Mouse (Mus musculus) thymus, adult 2 months (tissue): ENCODE measurements around the gene Rpusd3. TPM values are rescaled to one million over a fixed set of nuclear protein-coding genes. Genes with fewer than 3 reads are reported as not detected.

Experiments
- DNase-seq: peaks from one replicate; pipeline ENCODE4 v3.0.0; 2021
- H3K27ac ChIP-seq: fragments of 200-500 bp; 2 replicates; pipeline ENCODE4 v1.5.1; 2012; ENCODE audit warnings: low read length, control low read depth; ENCODE audit not compliant: control insufficient read depth, insufficient read depth
- H3K27me3 ChIP-seq: fragments of 200-500 bp; 2 replicates; pipeline ENCODE4 v1.6.1; 2012; ENCODE audit warnings: mild to moderate bottlenecking, low read length, moderate library complexity, mixed read lengths; ENCODE audit not compliant: control insufficient read depth, insufficient read depth
- H3K36me3 ChIP-seq: fragments of 200-500 bp; 2 replicates; pipeline ENCODE4 v1.6.1; 2012; ENCODE audit warnings: mild to moderate bottlenecking, low read length, moderate library complexity; ENCODE audit not compliant: control insufficient read depth, insufficient read depth
- H3K4me1 ChIP-seq: fragments of 200-500 bp; replicated peaks from 2 replicates; pipeline ENCODE4 v1.6.1; 2012; ENCODE audit warnings: low read length; ENCODE audit not compliant: control insufficient read depth, insufficient read depth
- H3K4me3 ChIP-seq: fragments of 200-500 bp; 2 replicates; pipeline ENCODE4 v1.5.1; 2012; ENCODE audit warnings: mild to moderate bottlenecking, low read length, control low read depth, moderate library complexity; ENCODE audit not compliant: control insufficient read depth, insufficient read depth
- CTCF ChIP-seq: fragments of 200-500 bp; IDR thresholded peaks from 2 replicates; pipeline ENCODE4 v1.5.1; 2012; ENCODE audit warnings: mild to moderate bottlenecking, control low read depth, low read length, moderate library complexity, borderline replicate concordance; ENCODE audit not compliant: control insufficient read depth, poor library complexity, insufficient read depth; ENCODE audit errors: extremely low read depth
- POLR2A ChIP-seq: fragments of 200-500 bp; IDR thresholded peaks from 2 replicates; pipeline ENCODE4 v1.6.1; 2012; ENCODE audit warnings: mild to moderate bottlenecking, low read length, control low read depth, moderate library complexity; ENCODE audit not compliant: control insufficient read depth, poor library complexity, insufficient read depth; ENCODE audit errors: extremely low read depth
- WGBS: fragments of 180-500 bp; shearing (Covaris S2); methylation state at CpG from one replicate; pipeline ENCODE4 v1.1.7; 2018; 5-methylcytosine and 5-hydroxymethylcytosine counted together
- polyA plus RNA-seq: library from polyadenylated mRNA; depleted of rRNA; stranded (reverse); fragments of >200 nt; gene quantifications from 2 replicates; pipeline ENCODE4 v1.2.3, GENCODE M21; 2012

Rpusd3 gene
- polyA plus RNA-seq, 1 experiment = 94.5 TPM

DNA sequence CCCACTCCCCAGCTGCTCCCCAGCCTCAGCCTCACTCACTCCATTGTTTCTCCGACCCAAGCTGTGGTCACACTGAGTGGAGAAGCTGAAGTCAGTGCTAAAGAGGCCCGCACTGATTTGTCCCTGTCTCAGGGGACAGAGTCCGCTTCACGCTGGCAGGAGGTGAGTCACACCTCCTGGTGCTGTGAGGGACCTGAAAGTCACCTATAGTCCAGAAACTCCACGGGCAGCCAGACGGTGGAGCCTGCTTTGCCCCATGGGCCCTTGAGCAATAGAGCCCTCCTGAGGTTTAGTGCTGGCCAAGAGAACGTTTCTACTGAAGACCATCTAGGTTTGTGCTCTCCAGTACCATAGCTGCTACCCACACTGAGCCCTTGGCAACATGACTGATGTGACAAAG is 15.6 kb upstream of the Rpusd3 start:
- TF ChIP-seq CTCF (no peak), POLR2A (no peak)
- Histone ChIP-seq H3K27ac (no peak overlapping the region), H3K36me3 (no peaks in the 10 kb centered on the region), H3K27me3 (no peaks in the 10 kb centered on the region), H3K4me3 (no peak overlapping the region), H3K4me1 (no peaks in the 10 kb centered on the region)
- 86% methylated on average over 7 of the region's 7 CpGs for WGBS
- DNase-seq = no peak

DNA sequence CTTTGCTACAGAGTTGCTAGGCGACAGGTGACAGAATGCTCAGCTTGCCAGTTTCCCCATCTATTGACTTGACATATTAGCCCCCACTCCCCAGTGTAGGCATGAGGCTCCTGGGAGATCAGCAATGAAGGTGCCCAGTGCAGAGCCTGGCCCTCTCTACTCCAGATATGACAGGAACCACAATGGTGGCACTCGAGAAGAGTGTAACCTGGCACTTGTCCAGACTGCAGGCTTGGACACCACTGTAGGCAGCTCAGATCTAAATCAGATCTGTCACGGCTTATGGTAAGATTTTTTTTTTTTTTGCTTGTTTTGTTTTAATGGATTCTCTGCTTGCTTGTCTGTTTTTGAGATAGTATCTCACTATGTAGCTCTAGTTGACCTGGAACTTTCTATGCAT is 14.5 kb upstream of the Rpusd3 start:
- no peak overlapping the region for H3K27ac ChIP-seq
- DNase-seq = no peak
- no peak overlapping the region for H3K4me3 ChIP-seq
- H3K4me1 ChIP-seq = no peaks in the 10 kb centered on the region
- TF ChIP-seq POLR2A (no peak), CTCF (no peak)
- H3K36me3 ChIP-seq = no peaks in the 10 kb centered on the region
- no peaks in the 10 kb centered on the region for H3K27me3 ChIP-seq
- 79% methylated on average over 3 of the region's 3 CpGs for WGBS

DNA sequence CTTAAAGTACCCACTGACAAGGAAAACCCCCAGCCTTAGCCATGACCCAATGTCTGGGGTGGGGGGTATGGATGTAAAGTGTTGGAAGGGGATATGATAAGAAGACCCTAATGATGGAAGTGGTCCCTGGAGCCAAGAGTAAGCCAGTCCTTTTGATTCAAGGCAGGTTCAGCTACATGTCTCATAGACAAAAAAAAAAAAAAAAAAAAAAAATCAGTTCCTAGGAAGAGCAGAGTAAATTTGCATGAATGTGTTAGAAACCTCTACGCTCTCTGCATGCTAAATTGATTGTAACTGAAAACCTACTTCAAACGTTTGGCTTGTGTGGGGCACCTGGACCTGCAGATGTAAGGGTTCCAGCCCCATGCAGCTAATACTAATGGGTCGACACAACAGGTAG is 12.7 kb upstream of the Rpusd3 start:
- no peak overlapping the region for H3K27ac ChIP-seq
- H3K36me3 ChIP-seq = no peaks in the 10 kb centered on the region
- H3K27me3 ChIP-seq = no peaks in the 10 kb centered on the region
- TF ChIP-seq POLR2A (no peak), CTCF (no peak)
- WGBS = 74% methylated on average over 3 of the region's 3 CpGs
- H3K4me3 ChIP-seq = no peak overlapping the region
- no peak for DNase-seq
- H3K4me1 ChIP-seq = no peaks in the 10 kb centered on the region

DNA sequence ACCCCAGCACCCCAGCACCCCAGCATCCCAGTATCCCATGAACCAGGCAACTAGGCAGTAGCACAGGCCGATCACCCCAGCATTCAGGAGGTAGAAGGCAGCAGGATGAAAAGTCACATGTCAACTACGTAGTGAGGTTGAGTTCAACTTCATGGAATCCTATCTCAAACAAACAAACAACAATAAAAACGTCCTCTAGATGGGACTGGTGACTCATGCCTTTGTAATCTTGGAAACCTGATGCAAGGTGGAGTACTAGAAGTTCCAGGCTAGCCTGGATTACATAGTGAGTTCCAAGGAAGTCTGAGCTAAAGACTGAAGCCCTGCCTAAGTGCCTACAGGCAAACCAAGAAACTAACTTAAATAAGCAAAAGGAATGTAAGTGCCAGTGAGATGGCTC is 11.7 kb upstream of the Rpusd3 start:
- Histone ChIP-seq H3K27me3 (no peaks in the 10 kb centered on the region), H3K4me3 (no peak overlapping the region), H3K27ac (no peak overlapping the region), H3K4me1 (no peaks in the 10 kb centered on the region), H3K36me3 (no peaks in the 10 kb centered on the region)
- no peak for TF ChIP-seq CTCF
- DNase-seq = no peak
- 83% methylated on average over 3 of the region's 3 CpGs for WGBS

DNA sequence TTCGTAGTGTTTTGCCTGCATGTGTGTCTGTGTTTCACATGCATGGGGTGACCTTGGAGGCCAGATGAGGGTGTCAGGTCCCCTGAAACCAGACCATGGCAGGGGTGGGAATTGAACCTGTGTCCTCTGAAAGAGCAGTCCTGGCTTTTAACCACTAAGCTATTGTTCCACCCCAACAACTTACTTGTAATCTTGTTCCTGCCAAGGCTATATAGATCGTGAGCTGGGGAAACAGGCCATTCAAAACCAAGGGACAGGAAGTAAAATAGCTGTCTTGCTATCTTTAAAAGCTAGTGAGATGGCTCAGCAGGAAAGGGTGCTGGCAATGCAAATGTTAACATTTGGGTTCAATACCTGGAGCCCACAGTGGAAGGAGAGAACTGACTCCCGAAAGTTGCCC is 10.8 kb upstream of the Rpusd3 start:
- Histone ChIP-seq H3K27me3 (no peaks in the 10 kb centered on the region), H3K36me3 (no peaks in the 10 kb centered on the region), H3K4me1 (no peaks in the 10 kb centered on the region), H3K4me3 (no peak overlapping the region), H3K27ac (no peak overlapping the region)
- DNase-seq = no peak
- WGBS = 67% methylated on average over 3 of the region's 3 CpGs
- TF ChIP-seq POLR2A = no peak
- TF ChIP-seq CTCF = no peak

DNA sequence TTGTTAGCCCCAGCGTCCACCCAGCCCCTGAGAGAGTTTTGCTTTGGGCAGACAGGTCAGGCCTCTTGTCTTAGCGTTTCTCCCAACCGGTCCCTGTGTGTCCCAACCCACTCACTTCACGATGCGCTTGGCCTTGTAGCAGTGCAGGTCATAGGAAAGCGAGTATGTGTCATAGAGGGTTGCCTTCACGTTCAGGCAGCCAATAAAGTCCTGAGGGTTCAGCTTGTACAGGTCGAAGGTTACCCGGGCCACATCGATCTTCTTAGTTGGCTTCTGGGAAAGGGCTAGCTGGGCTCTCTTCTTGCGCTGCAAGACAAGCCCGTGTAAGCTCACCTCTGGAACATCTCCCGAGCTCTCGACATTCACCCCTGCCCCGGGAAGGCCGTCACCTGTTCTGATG is 8.9 kb upstream of the Rpusd3 start:
- Histone ChIP-seq H3K27ac (no peak overlapping the region), H3K4me3 (no peak overlapping the region), H3K36me3 (no peaks in the 10 kb centered on the region), H3K4me1 (no peaks in the 10 kb centered on the region), H3K27me3 (no peaks in the 10 kb centered on the region)
- no peak for TF ChIP-seq POLR2A
- no peak for TF ChIP-seq CTCF
- 95% methylated on average over 16 of the region's 16 CpGs for WGBS
- DNase-seq = no peak

DNA sequence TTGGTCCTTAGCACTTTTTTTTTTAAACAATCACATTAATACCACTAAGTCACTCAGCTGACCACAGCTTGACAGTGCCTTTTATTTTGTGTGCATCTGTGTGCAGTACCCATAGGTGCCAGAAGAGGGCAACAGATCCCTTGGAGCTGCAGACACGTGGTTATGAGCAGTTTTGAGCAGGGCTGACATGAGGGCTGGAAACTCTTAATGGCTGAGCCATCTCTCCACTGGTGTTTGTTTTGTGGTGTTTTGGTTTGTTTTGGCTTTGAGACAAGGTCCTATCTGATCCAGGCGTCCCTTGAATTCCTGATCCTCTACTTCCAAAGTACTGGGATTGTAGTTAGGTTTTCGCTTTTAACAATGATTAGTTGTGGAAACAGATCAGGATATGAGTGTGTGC is 8.3 kb upstream of the Rpusd3 start:
- Histone ChIP-seq H3K27me3 (no peaks in the 10 kb centered on the region), H3K27ac (no peak overlapping the region), H3K4me1 (no peaks in the 10 kb centered on the region), H3K36me3 (no peaks in the 10 kb centered on the region), H3K4me3 (no peak overlapping the region)
- WGBS = 69% methylated on average over 3 of the region's 3 CpGs
- DNase-seq = peak; percentile 58
- TF ChIP-seq POLR2A (no peak), CTCF (no peak)

DNA sequence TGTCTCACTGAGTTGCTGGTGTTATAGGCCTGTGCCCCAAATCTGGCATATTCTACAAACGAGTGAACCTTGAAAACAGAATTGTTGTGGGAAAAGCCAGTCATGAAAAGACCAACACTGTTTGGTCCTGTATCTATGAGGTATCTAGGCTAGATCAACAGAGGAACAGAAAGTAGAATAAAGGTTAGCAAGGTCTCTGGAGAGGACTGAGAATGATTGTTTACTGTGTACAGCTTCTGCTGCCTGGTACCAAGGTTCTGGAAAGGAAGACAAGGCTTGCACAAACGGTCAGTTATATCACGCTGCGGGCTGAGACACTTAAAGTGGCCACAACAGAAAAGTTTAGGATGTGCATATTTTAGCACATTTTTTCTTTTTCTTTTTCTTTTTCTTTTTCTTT is 7.6 kb upstream of the Rpusd3 start:
- TF ChIP-seq POLR2A (no peak), CTCF (no peak)

More for the DNA sequence above, 7.6 kb upstream of the Rpusd3 start:
- Histone ChIP-seq H3K27me3 (no peaks in the 10 kb centered on the region), H3K4me3 (no peak overlapping the region), H3K36me3 (no peaks in the 10 kb centered on the region), H3K27ac (no peak overlapping the region), H3K4me1 (no peaks in the 10 kb centered on the region)
- WGBS = 95% methylated on average over 4 of the region's 4 CpGs
- DNase-seq = no peak
